ENCODE assay signal across 24 mouse cellular contexts in genomic region chr5:148615117-148615516, GRCm38 (mm10).
"Had no signal": no experiment of that assay in that cellular context is flagged by ENCODE, and none has a peak within 500 bp of the region (broad histone marks: within the 10 kb centered on the region; RNA-seq: fewer than 3 reads in every experiment).

No protein-coding gene starts in this region.

- ATAC-seq: inflammation-experienced regulatory T-cells, adult 6 months; intestine, embryonic 15.5 days; intestine, postnatal 0 days; liver, embryonic 12.5 days had no signal

- H3K27me3 ChIP-seq: heart, embryonic 12.5 days; hindbrain, embryonic 15.5 days; intestine, embryonic 15.5 days; limb, embryonic 13.5 days; limb, embryonic 15.5 days; liver, embryonic 12.5 days had no signal

- H3K27ac ChIP-seq: gastrocnemius, adult 2 months; intestine, embryonic 15.5 days; layer of hippocampus, adult 2 months; left cerebral cortex, adult 2 months; limb, embryonic 15.5 days; liver, embryonic 12.5 days; liver, embryonic 14.5 days had no signal

- H3K9me3 ChIP-seq: heart, embryonic 10.5 days; hindbrain, embryonic 15.5 days; intestine, embryonic 15.5 days; limb, embryonic 15.5 days had no signal

- H3K36me3 ChIP-seq: heart, embryonic 10.5 days; heart, embryonic 12.5 days; hindbrain, embryonic 15.5 days; intestine, embryonic 15.5 days; limb, embryonic 13.5 days; limb, embryonic 15.5 days; liver, embryonic 12.5 days had no signal

- H3K4me2 ChIP-seq: heart, embryonic 12.5 days; hindbrain, embryonic 15.5 days; intestine, embryonic 15.5 days; liver, embryonic 12.5 days had no signal

- H3K4me1 ChIP-seq: heart, embryonic 12.5 days; liver, embryonic 12.5 days had no signal

- H3K9ac ChIP-seq: heart, embryonic 12.5 days; hindbrain, embryonic 15.5 days; intestine, embryonic 15.5 days; limb, embryonic 15.5 days; liver, embryonic 12.5 days; liver, embryonic 14.5 days had no signal

- H3K4me3 ChIP-seq: gastrocnemius, adult 2 months; heart, embryonic 10.5 days; heart, embryonic 12.5 days; hindbrain, embryonic 15.5 days; intestine, embryonic 15.5 days; layer of hippocampus, adult 2 months; left cerebral cortex, adult 2 months; limb, embryonic 13.5 days; limb, embryonic 15.5 days; liver, embryonic 12.5 days had no signal

- DNase-seq: gastrocnemius, adult 2 months; gastrocnemius, postnatal 10 days; gastrocnemius, postnatal 25 days; heart, adult 18-20 months; heart, postnatal 10 days; heart, postnatal 4 days; kidney, adult 18-20 months; kidney, adult 8-10 months; kidney, postnatal 10 days; kidney, postnatal 25 days; kidney, postnatal 4 days; left cerebral cortex, postnatal 4 days had no signal
